14 mouse cellular contexts compared by ENCODE assay signal in genomic region chr9:80200855-80201254, GRCm38 (mm10). TPM values are rescaled to one million over a fixed set of nuclear protein-coding genes. Genes with fewer than 3 reads are reported as not detected.
DNase-seq lines count a peak whose midpoint lies in the region; ATAC-seq and TF ChIP-seq lines count a peak whose summit lies in the region.
"Had no signal": no experiment of that assay in that cellular context is flagged by ENCODE, and none has a peak within 500 bp of the region (broad histone marks: within the 10 kb centered on the region; RNA-seq: fewer than 3 reads in every experiment).

No protein-coding gene starts in this region.

- H3K4me2 ChIP-seq in hindbrain, postnatal 0 days (ENCODE audit: low read depth, low read length) = no peak overlapping the region
- H3K4me2 ChIP-seq in liver, postnatal 0 days (ENCODE audit: low read depth, low read length) = no peak overlapping the region
- peak overlapping the region; percentile 19; the same call in 1 of the 2 replicates for H3K4me2 ChIP-seq in midbrain, embryonic 12.5 days (replicated peaks)
- H3K4me2 ChIP-seq in stomach, postnatal 0 days (replicated peaks; ENCODE audit: low read depth) = peak overlapping the region; percentile 32
- H3K4me2 ChIP-seq: embryonic facial prominence, embryonic 12.5 days; liver, embryonic 11.5 days; neural tube, embryonic 13.5 days had no signal

- no peaks in the 10 kb centered on the region for H3K36me3 ChIP-seq in hindbrain, postnatal 0 days (ENCODE audit: insufficient read depth, low read length)
- no peaks in the 10 kb centered on the region for H3K36me3 ChIP-seq in hindbrain, embryonic 10.5 days
- H3K36me3 ChIP-seq in liver, adult 2 months (ENCODE audit: control insufficient read depth, insufficient read depth, low read length) = no peaks in the 10 kb centered on the region
- H3K36me3 ChIP-seq in liver, postnatal 0 days (replicated peaks; ENCODE audit: insufficient read depth, low read length) = no peaks in the 10 kb centered on the region
- H3K36me3 ChIP-seq in midbrain, embryonic 12.5 days = no peaks in the 10 kb centered on the region
- H3K36me3 ChIP-seq in stomach, postnatal 0 days (ENCODE audit: control insufficient read depth, insufficient read depth, low read length) = no peaks in the 10 kb centered on the region
- H3K36me3 ChIP-seq: embryonic facial prominence, embryonic 12.5 days; neural tube, embryonic 13.5 days had no signal

- H3K27ac ChIP-seq in hindbrain, postnatal 0 days = peak overlapping the region; percentile 79
- no peak overlapping the region; the same call in 1 of the 2 replicates for H3K27ac ChIP-seq in hindbrain, embryonic 10.5 days
- H3K27ac ChIP-seq in liver, adult 2 months (replicated peaks; ENCODE audit: insufficient read depth, low read depth, low read length) = peak overlapping the region; percentile 21; the same call in 1 of the 2 replicates
- H3K27ac ChIP-seq in liver, postnatal 0 days (ENCODE audit: low read depth) = no peak overlapping the region
- H3K27ac ChIP-seq in midbrain, embryonic 12.5 days (replicated peaks) = peak overlapping the region; percentile 52; the same call in 1 of the 2 replicates
- H3K27ac ChIP-seq in stomach, postnatal 0 days (replicated peaks) = peak overlapping the region; percentile 69
- H3K27ac ChIP-seq: embryonic facial prominence, embryonic 12.5 days; neural tube, embryonic 13.5 days had no signal

- 58% methylated on average over 6 of the region's 6 CpGs for WGBS in hindbrain, postnatal 0 days
- 85% methylated on average over 6 of the region's 6 CpGs for whole genome bisulfite sequencing in hindbrain, embryonic 10.5 days
- WGBS in liver, adult 2 months = 54% methylated on average over 6 of the region's 6 CpGs
- WGBS in liver, postnatal 0 days (ENCODE audit: insufficient replicate concordance) = 71% methylated on average over 6 of the region's 6 CpGs
- WGBS in midbrain, embryonic 12.5 days = 54% methylated on average over 6 of the region's 6 CpGs
- WGBS in stomach, postnatal 0 days = 41% methylated on average over 6 of the region's 6 CpGs

- peak; percentile 15 for DNase-seq in hindbrain, postnatal 0 days (ENCODE audit: low spot score)
- DNase-seq in hindbrain, embryonic 10.5 days (ENCODE audit: low spot score) = no peak
- DNase-seq in liver, adult 2 months (ENCODE audit: extremely low read depth, low read depth, low spot score) = peak; percentile 75
- DNase-seq in liver, postnatal 0 days = no peak
- no peak for DNase-seq in stomach, postnatal 0 days (ENCODE audit: low spot score)
- DNase-seq in heart, adult 18-20 months = no peak
- no peak for DNase-seq in urinary bladder, postnatal 36 days (ENCODE audit: low spot score in 2 of 2)
- DNase-seq: adrenal gland, adult 8-10 months; cerebellum, postnatal 10 days; lung, postnatal 10 days had no signal

- no peaks in the 10 kb centered on the region for H3K9me3 ChIP-seq in hindbrain, postnatal 0 days (ENCODE audit: low read length)
- H3K9me3 ChIP-seq in hindbrain, embryonic 10.5 days = no peaks in the 10 kb centered on the region
- H3K9me3 ChIP-seq in liver, postnatal 0 days (ENCODE audit: low read length) = no peaks in the 10 kb centered on the region
- H3K9me3 ChIP-seq in midbrain, embryonic 12.5 days = no peaks in the 10 kb centered on the region
- H3K9me3 ChIP-seq in stomach, postnatal 0 days (ENCODE audit: control insufficient read depth, low read length) = no peaks in the 10 kb centered on the region
- H3K9me3 ChIP-seq: embryonic facial prominence, embryonic 12.5 days; neural tube, embryonic 13.5 days had no signal

- no peak overlapping the region for H3K4me3 ChIP-seq in hindbrain, postnatal 0 days (ENCODE audit: low read length)
- no peak overlapping the region for H3K4me3 ChIP-seq in hindbrain, embryonic 10.5 days
- H3K4me3 ChIP-seq in liver, adult 2 months (ENCODE audit: insufficient read depth, low read depth, low read length) = no peak overlapping the region
- H3K4me3 ChIP-seq in liver, postnatal 0 days (ENCODE audit: low read depth, low read length) = no peak overlapping the region
- H3K4me3 ChIP-seq in midbrain, embryonic 12.5 days = no peak overlapping the region
- no peak overlapping the region for H3K4me3 ChIP-seq in stomach, postnatal 0 days (ENCODE audit: low read depth, low read length)
- H3K4me3 ChIP-seq: embryonic facial prominence, embryonic 12.5 days; neural tube, embryonic 13.5 days had no signal

- no peak overlapping the region for H3K9ac ChIP-seq in hindbrain, postnatal 0 days (replicated peaks; ENCODE audit: low read length)
- no peak overlapping the region for H3K9ac ChIP-seq in liver, adult 2 months (ENCODE audit: low read depth, low read length)
- H3K9ac ChIP-seq in liver, postnatal 0 days (replicated peaks) = no peak overlapping the region
- H3K9ac ChIP-seq in midbrain, embryonic 12.5 days (replicated peaks) = no peak overlapping the region
- no peak overlapping the region for H3K9ac ChIP-seq in stomach, postnatal 0 days (ENCODE audit: low read length)
- H3K9ac ChIP-seq: embryonic facial prominence, embryonic 12.5 days; neural tube, embryonic 13.5 days had no signal

- no peak for TF ChIP-seq EP300 in liver, postnatal 0 days (IDR thresholded peaks at IDR 0.05; ENCODE audit: low read depth)
- no peak for TF ChIP-seq EP300 in stomach, postnatal 0 days (optimal IDR thresholded peaks at IDR 0.05)

- H3K79me2 ChIP-seq in liver, adult 2 months (ENCODE audit: control insufficient read depth, insufficient read depth, low read length) = peaks cover 31% of the 10 kb centered on the region; the same call in 1 of the 2 replicates

- no peak for TF ChIP-seq CTCF in hindbrain, postnatal 0 days (IDR thresholded peaks at IDR 0.05; ENCODE audit: low read depth)
- no peak for TF ChIP-seq CTCF in liver, adult 2 months (IDR thresholded peaks at IDR 0.05; ENCODE audit: low read depth, low read length)
- no peak for TF ChIP-seq CTCF in liver, postnatal 0 days (IDR thresholded peaks at IDR 0.05; ENCODE audit: low read depth)
- no peak for TF ChIP-seq CTCF in stomach, postnatal 0 days (IDR thresholded peaks at IDR 0.05; ENCODE audit: low read depth)

- TF ChIP-seq POLR2A in liver, adult 2 months (IDR thresholded peaks at IDR 0.05; ENCODE audit: extremely low read depth, insufficient read depth, low read length) = no peak

- ATAC-seq in hindbrain, postnatal 0 days = peak; percentile 19; the same call in 1 of the 2 replicates
- no peak for ATAC-seq in liver, postnatal 0 days
- ATAC-seq in midbrain, embryonic 12.5 days (ENCODE audit: low FRiP score, low read depth) = no peak
- no peak for ATAC-seq in stomach, postnatal 0 days (ENCODE audit: low FRiP score, low TSS enrichment)

- H3K27me3 ChIP-seq in hindbrain, postnatal 0 days (ENCODE audit: insufficient read depth, low read length) = no peaks in the 10 kb centered on the region
- H3K27me3 ChIP-seq in hindbrain, embryonic 10.5 days (ENCODE audit: insufficient read depth, poor library complexity, severe bottlenecking) = no peaks in the 10 kb centered on the region
- no peaks in the 10 kb centered on the region for H3K27me3 ChIP-seq in liver, adult 2 months (ENCODE audit: control insufficient read depth, insufficient read depth, low read length)
- H3K27me3 ChIP-seq in liver, postnatal 0 days (ENCODE audit: insufficient read depth, low read length) = no peaks in the 10 kb centered on the region
- no peaks in the 10 kb centered on the region for H3K27me3 ChIP-seq in midbrain, embryonic 12.5 days
- no peaks in the 10 kb centered on the region for H3K27me3 ChIP-seq in stomach, postnatal 0 days (ENCODE audit: control insufficient read depth, insufficient read depth, low read length)
- H3K27me3 ChIP-seq: embryonic facial prominence, embryonic 12.5 days; neural tube, embryonic 13.5 days had no signal

- H3K4me1 ChIP-seq in hindbrain, postnatal 0 days (ENCODE audit: insufficient read depth, low read length) = no peaks in the 10 kb centered on the region
- H3K4me1 ChIP-seq in hindbrain, embryonic 10.5 days (replicated peaks) = peaks cover 25% of the 10 kb centered on the region
- peaks cover 7% of the 10 kb centered on the region for H3K4me1 ChIP-seq in liver, adult 2 months (ENCODE audit: control insufficient read depth, insufficient read depth, low read length)
- no peaks in the 10 kb centered on the region for H3K4me1 ChIP-seq in liver, postnatal 0 days (ENCODE audit: insufficient read depth)
- H3K4me1 ChIP-seq in midbrain, embryonic 12.5 days = peaks cover 30% of the 10 kb centered on the region
- H3K4me1 ChIP-seq in stomach, postnatal 0 days (replicated peaks; ENCODE audit: control insufficient read depth, insufficient read depth) = peaks cover 3% of the 10 kb centered on the region

RNA-seq across cellular contexts. Expression of gene Myo6, which starts 36.0 kb away (rescaled TPM):
- total RNA-seq in hindbrain, postnatal 0 days (2014; rRNA removed) = 48.4 and 53.6 TPM in 2 replicates
- polyA plus RNA-seq in hindbrain, postnatal 0 days (2015; fragmentation: Nextera tagmentation; extraction: Ambion mirVana) = 32.6 and 35.9 TPM in 2 replicates
- polyA plus RNA-seq in hindbrain, embryonic 10.5 days (2016; fragmentation: Nextera tagmentation; extraction: Ambion mirVana) = 8.8 and 11.2 TPM in 2 replicates
- total RNA-seq in liver, adult 2 months (2014; rRNA removed) = 31.0 and 31.7 TPM in 2 replicates
- polyA plus RNA-seq in liver, adult 2 months (2012; rRNA removed) = 8.2 and 12.4 TPM in 2 replicates
- 3.2 and 4.4 TPM in 2 replicates for polyA plus RNA-seq in liver, postnatal 0 days (2015; fragmentation: Nextera tagmentation; extraction: Ambion mirVana)
- 11.8 and 15.1 TPM in 2 replicates for polyA plus RNA-seq in midbrain, embryonic 12.5 days (2016; fragmentation: Nextera tagmentation; extraction: Ambion mirVana)
- polyA plus RNA-seq in stomach, postnatal 0 days (2015; fragmentation: Nextera tagmentation; extraction: Ambion mirVana) = 27.2 and 31.8 TPM in 2 replicates
- total RNA-seq in heart, adult 18-20 months (2021) = 10 to 100 TPM; 10.5 to 10.8 TPM

Comparison
In these comparisons a context has a peak if more than half of its experiments do, and no peak if none do; other contexts are left out.
1. DNase-seq: peak in hindbrain, postnatal 0 days (single experiment) and liver, adult 2 months (single experiment); none in hindbrain, embryonic 10.5 days (single experiment), liver, postnatal 0 days (single experiment), stomach, postnatal 0 days (single experiment), heart, adult 18-20 months (0 of 2) and urinary bladder, postnatal 36 days (0 of 2).
2. H3K27ac ChIP-seq: peak in hindbrain, postnatal 0 days (single experiment), liver, adult 2 months (single experiment), midbrain, embryonic 12.5 days (single experiment) and stomach, postnatal 0 days (single experiment); none in hindbrain, embryonic 10.5 days (single experiment) and liver, postnatal 0 days (single experiment).
3. H3K4me2 ChIP-seq: peak in midbrain, embryonic 12.5 days (single experiment) and stomach, postnatal 0 days (single experiment); none in hindbrain, postnatal 0 days (single experiment) and liver, postnatal 0 days (single experiment).